Mouse (Mus musculus) gastrocnemius, adult 8-10 months (tissue): ENCODE data around the gene Gm9821. TPM values are rescaled to one million over a fixed set of nuclear protein-coding genes. Genes with fewer than 3 reads are reported as not detected.

ENCODE experiments used
- DNase-seq, 2 experiments: peaks; one replicate each; pipeline ENCODE4 v3.0.0; 2022; ENCODE audit warnings: low spot score in 2 of 2
- total RNA-seq, 4 experiments: library from RNA; stranded (reverse); gene quantifications; 2 replicates each; pipeline ENCODE4 v1.2.4; 2022

Gene Gm9821
- total RNA-seq, 4 experiments from 2014 or later = not detected

DNA sequence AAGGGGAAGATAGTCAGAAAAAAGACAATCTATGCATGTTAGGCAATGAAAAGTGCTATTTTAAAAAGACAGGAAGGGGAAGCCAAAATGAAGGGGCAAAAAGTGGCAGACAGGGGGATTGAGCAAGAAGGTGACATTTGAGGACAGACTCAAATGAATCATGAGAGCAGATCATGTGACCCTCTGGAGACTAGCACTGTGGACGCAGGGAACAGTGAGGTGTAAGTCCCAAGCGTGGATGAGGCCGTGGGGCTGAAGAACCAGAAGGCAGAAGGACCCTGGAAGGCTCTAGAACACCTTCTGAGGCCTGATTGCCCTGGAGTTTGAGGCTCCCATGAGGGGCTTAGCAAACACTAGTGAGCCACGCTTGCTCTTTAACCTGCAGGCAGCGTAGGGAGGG is 20.9 kb downstream of the Gm9821 start:
- no peak for DNase-seq

DNA sequence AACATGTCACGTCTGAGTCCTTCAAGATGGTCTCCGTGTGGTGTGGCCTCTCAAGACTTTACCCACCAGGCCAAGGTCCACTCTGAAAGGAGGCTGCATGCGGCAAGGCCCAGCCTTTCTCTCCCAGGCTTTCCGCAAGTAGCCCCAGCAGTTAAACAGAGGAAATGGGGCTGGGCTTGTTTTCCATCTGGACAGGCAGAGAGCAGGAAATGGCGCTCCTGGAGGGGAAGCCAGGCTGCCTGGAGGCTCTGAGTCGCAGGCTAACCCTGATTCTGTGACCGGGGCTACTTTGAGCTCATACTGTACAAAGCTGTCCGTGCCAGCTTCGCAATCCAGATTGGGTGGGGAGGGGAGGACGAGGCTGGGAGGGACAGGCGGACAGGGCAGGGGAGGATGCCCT is 22.5 kb downstream of the Gm9821 start:
- DNase-seq = no peak

DNA sequence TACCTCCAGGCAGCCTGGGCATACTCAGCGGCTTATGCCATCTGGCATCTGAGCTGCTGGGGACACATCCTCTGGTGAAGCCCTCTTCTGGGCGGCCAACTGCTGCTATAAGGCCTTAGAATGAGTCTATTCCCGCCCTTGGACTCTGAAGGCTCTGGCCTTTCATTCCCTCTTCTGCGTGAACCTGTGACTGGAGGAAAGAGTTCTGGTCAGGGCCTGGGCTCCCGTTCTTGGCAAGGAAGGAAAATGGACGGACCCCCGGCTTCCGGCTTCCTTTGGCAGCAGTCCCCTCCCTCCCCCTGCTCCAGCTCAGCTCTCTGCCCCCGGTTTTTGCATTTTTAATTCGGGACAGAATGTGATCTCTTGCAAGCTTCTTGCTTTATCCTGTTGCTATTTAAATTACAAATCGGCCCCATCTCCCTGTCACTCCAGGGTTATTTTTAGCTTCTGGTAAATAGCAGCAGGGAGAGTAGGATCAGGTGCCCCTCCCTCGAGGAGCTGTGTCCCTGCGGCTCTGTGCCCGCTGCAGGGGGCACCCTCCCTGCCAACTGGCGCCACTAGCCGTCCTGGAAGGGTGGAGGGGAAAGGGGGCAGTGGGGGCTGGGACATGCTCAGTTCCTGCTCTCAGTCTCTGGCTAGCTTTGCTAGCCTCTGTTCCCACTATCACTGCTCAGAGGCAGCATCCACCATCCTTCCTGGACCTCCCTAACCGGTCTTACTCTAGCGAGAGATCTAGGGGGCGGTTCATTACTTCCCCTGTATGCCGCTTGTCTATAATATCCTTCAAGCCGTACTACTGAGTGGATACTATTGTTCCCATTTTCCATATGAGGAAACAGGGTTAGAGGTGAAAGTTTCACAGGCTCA is 26.0 kb downstream of the Gm9821 start:
- DNase-seq = peak in 1 of 2 experiments; percentile 64

DNA sequence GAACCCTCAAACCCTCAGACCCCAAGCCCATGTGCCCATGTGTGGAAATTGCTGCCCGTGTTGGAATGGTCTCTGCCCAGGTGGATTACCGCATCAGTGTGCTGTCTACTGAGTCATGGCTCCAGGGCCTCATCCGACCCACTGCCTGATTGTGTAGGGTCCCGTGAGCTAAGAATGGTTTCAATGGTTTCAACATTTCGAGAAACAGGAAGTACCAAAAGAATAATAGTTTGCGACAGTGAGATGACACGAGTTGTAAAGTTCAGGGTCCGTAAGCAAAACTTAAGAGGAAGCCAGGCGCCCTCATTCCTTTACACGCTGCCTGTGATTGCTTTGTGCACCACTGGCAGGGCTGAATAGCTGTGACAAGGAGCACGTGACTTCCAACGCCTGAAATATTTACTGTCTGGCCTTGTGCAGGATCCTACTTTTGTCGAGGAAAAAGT is 26.6 kb downstream of the Gm9821 start:
- DNase-seq = no peak

DNA sequence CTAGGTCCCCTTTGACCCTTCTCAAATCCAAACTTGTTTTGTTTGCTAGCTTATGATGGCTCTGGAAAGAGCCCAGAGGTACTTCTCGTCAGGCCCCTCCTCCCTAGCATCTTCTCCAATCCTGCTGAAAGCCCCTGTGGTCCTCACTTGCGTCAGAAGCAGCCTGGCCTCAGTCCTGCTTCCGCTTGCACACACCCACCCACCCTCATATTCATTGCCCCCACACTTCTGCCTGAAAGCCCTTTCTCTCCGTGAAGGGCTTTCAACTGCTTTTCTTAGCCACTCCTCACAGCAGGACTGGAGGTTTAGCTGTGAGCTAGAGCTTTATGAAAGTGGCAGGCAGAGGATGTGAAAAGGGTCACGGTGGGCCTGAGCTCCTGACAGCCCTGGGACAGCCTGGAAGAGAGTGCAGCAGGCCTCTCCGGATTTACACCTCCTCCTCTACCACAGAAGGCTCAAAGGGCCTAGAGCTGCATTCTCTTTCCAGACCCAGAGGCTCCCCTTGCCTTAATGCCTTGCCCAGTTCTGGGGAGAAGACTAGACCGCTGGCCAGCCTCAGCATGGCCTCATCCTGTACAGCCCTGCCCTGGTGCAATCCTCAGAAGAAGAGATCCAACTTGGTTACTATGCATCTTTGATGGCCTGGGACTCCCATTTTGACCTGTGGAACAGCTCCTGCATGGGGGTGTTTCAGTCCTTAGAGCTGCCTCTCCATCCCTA is 28.1 kb downstream of the Gm9821 start:
- no peak for DNase-seq

DNA sequence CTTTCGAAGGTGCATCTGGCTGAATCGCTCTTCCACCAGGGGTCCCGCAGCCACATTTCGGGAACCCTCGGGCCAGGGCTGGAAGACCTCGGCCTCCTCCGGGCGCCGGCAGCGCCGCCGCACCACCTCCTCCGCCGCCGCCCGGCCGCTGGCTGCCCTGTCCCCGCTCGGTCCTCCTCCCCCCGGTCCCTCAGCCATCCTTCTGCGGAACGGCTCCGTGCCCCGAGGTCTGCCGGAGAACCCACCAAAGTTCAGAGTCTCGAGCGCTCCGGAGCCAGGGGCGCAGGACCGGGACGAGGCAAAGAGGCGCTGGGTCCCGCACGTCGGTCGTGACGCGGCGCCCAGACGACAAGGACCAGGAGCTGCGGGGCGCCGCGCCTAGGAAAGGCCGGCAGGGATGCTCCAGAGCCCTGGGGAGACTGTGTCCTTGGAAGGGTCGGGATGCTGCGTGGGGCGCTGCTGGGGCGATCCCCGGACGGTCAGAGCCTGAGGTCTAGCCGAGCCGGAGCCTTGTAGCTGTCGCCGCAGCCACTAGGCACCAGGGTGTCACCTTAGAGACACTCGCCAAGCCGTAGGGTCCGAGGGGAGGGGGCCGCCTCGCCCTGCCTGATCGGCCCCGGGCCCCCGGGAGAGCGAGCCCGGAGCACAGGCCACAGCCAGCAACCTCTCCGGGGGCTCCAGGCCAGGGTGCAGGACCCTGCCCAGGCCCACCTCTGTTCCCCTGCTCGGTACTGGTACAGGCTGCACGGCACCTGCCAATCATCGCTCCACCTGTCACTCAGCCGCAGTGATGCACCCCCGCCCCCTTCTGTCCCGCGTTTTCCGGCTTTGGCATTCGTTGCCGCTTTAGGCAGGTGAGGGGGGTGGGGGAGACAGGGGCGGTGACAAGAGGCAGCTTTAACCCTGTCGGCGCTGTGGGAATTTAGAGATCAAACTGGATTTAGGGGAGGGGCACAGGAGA is 30.4 kb downstream of the Gm9821 start, which contains the start of gene Dgkz:
TSS of gene Dgkz (minus strand) at position 284 of the 961 bp plus-strand sequence.
- DNase-seq = no peak

DNA sequence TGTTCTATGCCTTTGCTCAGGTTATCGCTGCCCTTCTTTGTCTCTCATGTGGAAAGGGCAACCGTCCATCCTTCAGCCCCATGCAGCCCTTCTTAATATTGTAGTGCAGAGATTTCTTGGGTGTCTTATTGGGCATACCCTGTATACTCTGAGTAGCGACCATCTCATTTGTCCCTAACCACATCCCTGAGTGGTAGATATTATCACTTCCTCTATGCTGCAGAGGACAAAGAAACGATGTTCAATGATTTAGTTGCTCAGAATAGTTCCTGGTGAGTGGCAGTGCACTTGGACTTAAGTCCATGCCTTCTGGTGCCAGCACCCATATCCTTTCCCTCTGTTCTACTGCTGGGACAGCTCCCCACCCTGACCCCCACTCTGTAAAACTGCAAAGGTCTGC is 32.5 kb downstream of the Gm9821 start:
- DNase-seq = no peak

DNA sequence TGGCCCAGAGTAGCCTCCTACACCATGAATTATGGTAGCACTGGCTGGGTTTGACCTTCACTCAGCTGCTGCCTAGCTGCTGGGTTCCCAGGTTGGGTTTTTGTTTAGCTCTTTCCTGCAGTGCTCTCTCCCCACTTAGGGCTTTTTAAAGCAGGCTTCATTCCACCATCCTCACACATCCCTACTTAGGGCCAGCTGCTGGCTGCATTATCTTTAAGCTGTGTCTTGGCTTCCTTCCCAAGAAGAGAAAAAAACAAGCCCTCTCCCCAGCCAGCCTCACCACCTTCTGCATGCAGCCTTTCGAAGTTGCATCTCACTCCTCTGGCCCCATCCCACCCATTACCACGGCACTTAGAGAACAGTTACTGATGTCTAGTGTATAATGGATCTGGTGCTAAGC is 33.0 kb downstream of the Gm9821 start:
- DNase-seq = no peak

DNA sequence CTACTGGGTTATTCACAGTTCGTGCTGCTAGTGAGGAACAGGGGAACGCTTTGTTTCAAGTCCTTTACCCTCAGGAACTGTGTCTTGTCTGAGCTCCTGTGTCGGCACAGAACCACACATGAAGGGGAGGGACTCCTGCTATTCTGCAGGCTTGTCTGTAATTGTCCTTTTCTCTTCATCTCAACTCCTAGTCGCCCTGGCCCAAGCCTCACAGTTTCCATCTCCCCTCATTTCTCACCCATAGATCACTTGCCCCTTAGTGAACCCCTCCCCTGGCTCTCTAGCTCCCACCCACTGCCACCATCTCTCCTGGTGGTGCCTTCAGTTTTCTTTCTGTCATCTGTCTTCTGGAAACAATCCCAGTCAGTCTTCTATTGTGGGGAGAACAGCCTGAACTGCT is 34.7 kb downstream of the Gm9821 start:
- no peak for DNase-seq

DNA sequence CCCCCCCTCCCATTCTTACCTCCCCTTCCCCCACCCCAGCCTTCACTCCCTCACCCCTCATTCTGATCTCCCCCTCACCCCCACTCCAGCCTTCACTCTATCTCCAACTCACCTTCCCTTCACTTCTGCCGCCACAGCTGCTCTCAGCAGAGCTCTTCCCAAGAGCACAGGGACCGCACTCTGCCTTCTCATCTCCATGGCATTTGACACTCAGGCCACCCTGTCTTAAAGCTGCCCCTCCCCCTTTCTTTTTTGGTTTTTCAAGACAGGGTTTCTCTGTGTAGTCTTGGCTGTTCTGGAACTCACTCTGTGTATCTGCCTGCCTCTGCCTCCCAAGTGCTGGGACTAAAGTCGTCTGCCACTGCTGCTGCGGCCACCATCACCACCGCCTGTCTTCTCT is 35.3 kb downstream of the Gm9821 start:
- DNase-seq = no peak

DNA sequence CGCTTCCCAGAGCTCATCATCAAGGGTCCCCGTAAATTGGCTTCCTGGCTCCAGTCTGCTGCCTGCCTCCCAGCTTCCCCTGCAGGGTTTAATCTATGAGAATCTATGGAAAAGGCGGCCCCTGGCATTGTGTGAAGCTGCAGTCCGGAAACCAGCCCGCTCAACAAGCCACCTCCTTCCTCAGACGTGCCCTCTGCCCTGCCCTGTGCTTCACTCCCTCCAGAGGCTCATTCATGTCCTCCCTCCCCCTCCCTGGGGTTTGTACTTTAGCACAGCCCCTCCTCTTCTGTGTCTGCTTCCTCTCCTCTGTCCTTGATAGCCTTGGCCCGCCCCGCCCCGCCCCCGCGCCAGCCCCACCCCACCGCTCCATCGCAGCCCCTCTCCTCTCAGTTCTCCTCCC is 38.9 kb downstream of the Gm9821 start:
- no peak for DNase-seq

DNA sequence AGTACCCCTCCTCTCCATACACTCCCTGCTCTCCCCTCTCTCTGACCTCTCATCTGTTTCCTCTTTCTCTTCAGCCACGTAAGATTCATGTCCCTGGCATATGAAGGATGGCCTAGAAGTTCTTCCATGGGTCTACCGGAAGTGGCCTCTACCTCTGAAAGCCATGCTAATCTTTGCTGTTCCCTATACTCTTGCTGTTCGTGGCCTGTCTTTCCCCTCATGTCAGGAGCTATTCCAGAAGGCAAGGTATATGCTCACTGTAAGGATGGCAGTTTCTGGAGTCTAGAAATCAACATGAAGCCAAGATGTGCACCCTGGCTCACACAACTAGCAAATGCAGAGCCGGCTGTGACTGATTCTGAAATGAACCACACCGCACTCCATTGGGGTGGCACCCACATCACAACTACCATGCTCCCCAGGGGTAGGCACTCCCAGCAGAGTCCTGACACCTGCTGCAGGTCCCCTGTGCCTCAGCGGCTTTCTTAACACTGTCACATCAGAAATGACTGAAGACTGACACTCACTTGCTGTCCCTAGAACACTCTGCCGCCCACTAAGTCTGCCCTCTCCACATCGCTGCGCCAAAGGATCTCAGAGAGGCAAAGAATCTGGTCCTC is 39.5 kb downstream of the Gm9821 start:
- DNase-seq = no peak

DNA sequence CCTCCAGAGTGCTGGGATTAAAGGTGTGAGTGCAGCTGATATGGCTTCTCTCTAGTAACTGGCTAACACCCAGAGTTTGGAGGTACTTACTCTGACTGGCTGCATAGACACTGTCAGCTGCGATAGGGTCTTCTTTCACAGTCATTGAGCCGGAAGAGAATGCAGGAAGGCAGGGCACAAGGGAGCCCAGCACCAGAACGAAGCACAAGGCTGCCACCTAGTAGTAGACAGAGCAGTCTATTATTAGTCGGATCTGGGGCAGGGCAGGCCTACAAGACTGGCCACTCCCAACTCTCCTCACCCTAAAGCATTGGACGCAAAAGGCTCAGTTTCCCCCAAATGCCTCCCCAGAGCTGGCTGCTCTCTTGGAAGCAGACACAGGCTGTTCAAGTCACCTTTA is 40.6 kb downstream of the Gm9821 start:
- no peak for DNase-seq

DNA sequence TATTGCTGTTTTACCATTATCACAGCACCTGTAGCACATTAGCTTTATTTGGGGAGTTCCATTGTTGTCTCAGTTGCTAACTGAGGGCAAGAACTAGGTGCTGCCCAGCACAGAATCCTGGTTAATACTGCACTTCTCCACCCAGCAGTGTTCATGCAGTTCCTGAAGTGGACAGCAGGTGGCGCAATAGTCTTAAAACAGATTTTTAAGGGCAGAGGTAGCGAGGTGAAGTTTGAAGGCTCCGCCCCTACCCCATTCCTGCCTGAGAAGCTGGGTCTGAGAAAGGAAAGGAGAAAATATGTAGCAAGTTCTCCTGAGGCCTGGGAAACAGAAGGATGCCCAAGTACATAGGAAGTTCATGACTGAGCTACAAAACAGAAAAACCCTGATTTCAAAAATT is 42.0 kb downstream of the Gm9821 start:
- peak; percentile 74 to 76 for DNase-seq

DNA sequence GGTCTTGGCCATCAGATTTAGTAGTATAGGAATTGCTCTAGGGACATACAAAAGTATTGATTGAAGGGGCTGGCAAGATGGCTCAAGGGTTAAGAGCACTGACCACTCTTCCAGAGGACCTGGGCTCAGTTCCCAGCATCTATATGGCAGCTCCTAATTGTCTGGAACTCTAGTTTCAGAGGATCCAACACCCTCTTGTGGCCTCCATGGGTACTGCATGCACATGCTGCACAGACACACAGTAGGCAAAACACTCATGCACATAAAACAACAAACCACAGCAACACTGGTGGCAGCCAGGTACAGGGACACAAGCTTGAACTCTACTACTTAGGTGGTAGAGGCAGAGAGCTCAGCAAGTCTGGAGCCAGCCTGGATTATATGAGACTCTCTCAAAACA is 44.2 kb downstream of the Gm9821 start:
- DNase-seq = no peak

DNA sequence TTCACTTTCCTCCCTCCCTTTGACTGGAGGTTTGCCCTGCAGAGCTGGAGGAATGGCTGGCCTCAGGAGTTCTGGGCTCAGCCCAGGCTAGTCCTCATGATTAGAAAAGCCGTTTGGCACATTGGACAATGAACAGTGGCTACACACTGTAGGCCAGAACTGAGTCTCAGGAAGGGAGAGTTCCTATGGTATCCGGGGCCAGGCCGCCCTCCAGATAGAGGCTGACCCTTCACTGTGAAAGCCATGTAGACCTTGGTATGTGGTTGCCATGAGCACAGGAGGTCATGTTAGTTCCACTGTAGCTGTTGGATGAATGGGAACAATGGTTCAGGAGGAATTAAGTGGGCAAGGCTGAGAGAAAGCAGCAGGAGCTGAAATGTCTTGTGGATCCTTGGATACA is 47.9 kb downstream of the Gm9821 start:
- no peak for DNase-seq

DNA sequence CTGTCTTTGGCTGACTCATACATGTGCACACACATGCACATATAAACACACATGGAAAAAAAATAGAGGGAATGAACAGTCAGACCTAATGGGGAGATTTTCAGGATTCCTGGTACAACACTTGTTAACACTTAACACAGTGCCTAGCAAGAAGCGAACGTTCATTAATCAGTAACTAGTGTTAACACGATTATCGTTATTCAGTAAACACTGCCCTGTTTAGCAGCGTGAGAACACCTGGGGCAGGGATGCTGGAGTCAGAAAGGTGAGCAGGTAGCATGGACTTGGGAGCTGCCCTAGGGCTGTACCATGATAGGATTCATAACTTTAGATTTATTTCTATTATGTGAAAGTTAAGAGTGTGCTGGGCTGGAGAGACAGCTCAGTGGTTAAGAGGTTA is 50.5 kb downstream of the Gm9821 start:
- no peak for DNase-seq
